In genomic region chr13:57418781-57419180, GRCm38 (mm10) we compare ENCODE assay signal across 20 mouse cellular contexts.
DNase-seq lines count a peak whose midpoint lies in the region; ATAC-seq lines count a peak whose summit lies in the region.
"Had no signal": no experiment of that assay in that cellular context is flagged by ENCODE, and none has a peak within 500 bp of the region (broad histone marks: within the 10 kb centered on the region; RNA-seq: fewer than 3 reads in every experiment).

No protein-coding gene starts in this region.

- H3K9me3 ChIP-seq in heart, embryonic 10.5 days: no peaks in the 10 kb centered on the region
- H3K9me3 ChIP-seq in limb, embryonic 10.5 days (replicated peaks): no peaks in the 10 kb centered on the region
- H3K9me3 ChIP-seq: forebrain, embryonic 10.5 days; forebrain, embryonic 12.5 days had no signal

- H3K27me3 ChIP-seq in heart, embryonic 10.5 days (ENCODE audit: insufficient read depth, poor library complexity, severe bottlenecking): no peaks in the 10 kb centered on the region
- H3K27me3 ChIP-seq in limb, embryonic 10.5 days (ENCODE audit: low read depth, poor library complexity, severe bottlenecking): no peaks in the 10 kb centered on the region
- H3K27me3 ChIP-seq: embryonic facial prominence, embryonic 13.5 days; embryonic facial prominence, embryonic 15.5 days; forebrain, embryonic 12.5 days had no signal

- no peak overlapping the region for H3K27ac ChIP-seq in heart, embryonic 10.5 days
- no peak overlapping the region for H3K27ac ChIP-seq in limb, embryonic 10.5 days
- H3K27ac ChIP-seq: embryonic facial prominence, embryonic 13.5 days; embryonic facial prominence, embryonic 15.5 days; forebrain, embryonic 10.5 days; forebrain, embryonic 12.5 days had no signal

- no peaks in the 10 kb centered on the region for H3K4me1 ChIP-seq in heart, embryonic 10.5 days
- H3K4me1 ChIP-seq in limb, embryonic 10.5 days: peaks cover 8% of the 10 kb centered on the region
- H3K4me1 ChIP-seq: embryonic facial prominence, embryonic 13.5 days; embryonic facial prominence, embryonic 15.5 days; forebrain, embryonic 10.5 days; forebrain, embryonic 12.5 days had no signal

- DNase-seq in adrenal gland, postnatal 10 days: peak; percentile 3
- DNase-seq in adrenal gland, adult 18-20 months (ENCODE audit: low spot score in 2 of 2): no peak
- DNase-seq in heart, embryonic 10.5 days (ENCODE audit: low spot score): peak; percentile 63
- DNase-seq in heart, adult 9 months (ENCODE audit: low spot score in 2 of 2): no peak
- DNase-seq in limb, embryonic 10.5 days (ENCODE audit: low spot score): peak; percentile 24
- DNase-seq: cerebellum, adult 11 months; cerebellum, adult 18-20 months; cerebellum, adult 8-10 months; cerebellum, adult 9-11 months; cerebellum, postnatal 14 days; cerebellum, postnatal 36 days; embryo, embryonic 11 days had no signal

- no peak for ATAC-seq in inflammation-experienced regulatory T-cells, adult 6 months
- ATAC-seq: forebrain, embryonic 14.5 days; forebrain, embryonic 16.5 days had no signal

- H3K36me3 ChIP-seq in heart, embryonic 10.5 days: no peaks in the 10 kb centered on the region
- no peaks in the 10 kb centered on the region for H3K36me3 ChIP-seq in limb, embryonic 10.5 days
- H3K36me3 ChIP-seq: embryonic facial prominence, embryonic 13.5 days; embryonic facial prominence, embryonic 15.5 days; forebrain, embryonic 10.5 days; forebrain, embryonic 12.5 days had no signal

- no peak overlapping the region for H3K4me3 ChIP-seq in heart, embryonic 10.5 days
- H3K4me3 ChIP-seq in limb, embryonic 10.5 days: no peak overlapping the region
- H3K4me3 ChIP-seq: embryonic facial prominence, embryonic 13.5 days; embryonic facial prominence, embryonic 15.5 days; erythroblast, embryonic 14.5 days; forebrain, embryonic 10.5 days; forebrain, embryonic 12.5 days had no signal

- WGBS in heart, embryonic 10.5 days: 75% methylated on average over 5 of the region's 5 CpGs
- 95% methylated on average over 5 of the region's 5 CpGs for WGBS in limb, embryonic 10.5 days

Comparison
In these comparisons a context has a peak if more than half of its experiments do, and no peak if none do; other contexts are left out.
1. DNase-seq: peak in adrenal gland, postnatal 10 days (single experiment), heart, embryonic 10.5 days (single experiment) and limb, embryonic 10.5 days (single experiment); none in adrenal gland, adult 18-20 months (0 of 2) and heart, adult 9 months (0 of 2).